Mouse (Mus musculus) retina, embryonic 14.5 days (tissue): ENCODE measurements around the gene Trp53i11.

Experiments
- DNase-seq: peaks from one replicate; pipeline ENCODE4 v3.0.0-alpha.2; 2015; ENCODE audit warnings: low spot score

The Trp53i11 gene

GRCm38 (mm10) chr2:93187323-93187996 is at the start of gene Trp53i11:
TSS of gene Trp53i11 (plus strand) at chr2:93187548.
- DNase-seq, result peak; percentile 91

- no peak for DNase-seq
These were observed 47.9 kb upstream of the Trp53i11 start for GRCm38 (mm10) chr2:93139476-93139875.

GRCm38 (mm10) chr2:93141329-93141728 is 46.0 kb upstream of the Trp53i11 start:
- peak; percentile 48 for DNase-seq

- no peak for DNase-seq
These were observed 44.7 kb upstream of the Trp53i11 start for GRCm38 (mm10) chr2:93142616-93143015.

- DNase-seq, result no peak
These were observed 43.2 kb upstream of the Trp53i11 start for GRCm38 (mm10) chr2:93144126-93144525.

- no peak for DNase-seq
These were observed 37.3 kb upstream of the Trp53i11 start for GRCm38 (mm10) chr2:93150009-93150408.

GRCm38 (mm10) chr2:93150673-93151450 is 36.5 kb upstream of the Trp53i11 start:
- DNase-seq, result no peak

- DNase-seq, result no peak
These were observed 35.2 kb upstream of the Trp53i11 start for GRCm38 (mm10) chr2:93152191-93152601.

GRCm38 (mm10) chr2:93152883-93153491 is 34.4 kb upstream of the Trp53i11 start:
- no peak for DNase-seq

GRCm38 (mm10) chr2:93153833-93154232 is 33.5 kb upstream of the Trp53i11 start:
- no peak for DNase-seq

GRCm38 (mm10) chr2:93154486-93155032 is 32.8 kb upstream of the Trp53i11 start:
- DNase-seq, result no peak

GRCm38 (mm10) chr2:93160467-93161035 is 26.8 kb upstream of the Trp53i11 start:
- no peak for DNase-seq

GRCm38 (mm10) chr2:93161914-93162664 is 25.3 kb upstream of the Trp53i11 start:
- DNase-seq, result no peak

GRCm38 (mm10) chr2:93162791-93163190 is 24.6 kb upstream of the Trp53i11 start:
- no peak for DNase-seq

GRCm38 (mm10) chr2:93163317-93163716 is 24.0 kb upstream of the Trp53i11 start:
- DNase-seq, result no peak

GRCm38 (mm10) chr2:93163750-93164335 is 23.5 kb upstream of the Trp53i11 start:
- no peak for DNase-seq

GRCm38 (mm10) chr2:93166295-93166694 is 21.1 kb upstream of the Trp53i11 start:
- no peak for DNase-seq

- no peak for DNase-seq
These were observed 20.5 kb upstream of the Trp53i11 start for GRCm38 (mm10) chr2:93166734-93167406.

- DNase-seq, result no peak
These were observed 17.0 kb upstream of the Trp53i11 start for GRCm38 (mm10) chr2:93170156-93170844.

- DNase-seq, result no peak
These were observed 16.5 kb upstream of the Trp53i11 start for GRCm38 (mm10) chr2:93170845-93171200.
